Mouse (Mus musculus) T-cell, adult 66 days (primary cell): ENCODE measurements around the gene Klhl4. TPM values are rescaled to one million over a fixed set of nuclear protein-coding genes. Genes with fewer than 3 reads are reported as not detected.

Experiments used
- total RNA-seq, 2 experiments: library from RNA; stranded (reverse); gene quantifications; 3 replicates in 1 of 2; 4 replicates in 1 of 2; pipeline ENCODE4 v1.2.4; 2023

Gene Klhl4
- total RNA-seq: under 1 TPM; 0.50 to 0.61 TPM

GRCm38 (mm10) chrX:114473782-114474731 lies at the start of gene Klhl4:
Gene Klhl4 (plus strand): TSS chrX:114474333.

